Comparison of ENCODE assay signal across 8 mouse cellular contexts in the genomic region with DNA sequence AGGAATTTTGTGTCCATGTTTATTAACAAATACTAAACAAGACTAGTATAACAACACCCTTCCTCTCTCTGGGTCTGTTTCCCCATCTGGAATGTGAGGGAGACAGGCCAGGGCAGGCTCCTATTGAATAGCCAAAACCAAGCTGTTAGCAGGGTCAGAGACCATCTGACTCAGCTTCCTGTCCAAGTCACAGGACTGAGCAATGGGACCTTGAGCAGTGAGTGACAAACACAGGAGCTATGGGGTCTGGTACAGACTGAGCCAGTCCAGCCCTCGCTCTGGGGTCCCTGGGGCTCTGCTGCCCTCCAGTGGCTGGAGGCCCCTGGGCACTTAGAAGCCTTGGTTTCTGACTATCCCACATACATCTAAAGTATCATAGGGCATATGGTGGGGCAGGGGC.
DNase-seq lines count a peak whose midpoint lies in the region; ATAC-seq and TF ChIP-seq lines count a peak whose summit lies in the region.

No protein-coding gene starts in this region.

- no peak overlapping the region for H3K4me2 ChIP-seq in forebrain, embryonic 14.5 days (ENCODE audit: low read length)
- H3K4me2 ChIP-seq in neural tube, embryonic 15.5 days: no peak overlapping the region

- no peak overlapping the region for H3K4me3 ChIP-seq in forebrain, embryonic 14.5 days (ENCODE audit: low read depth, low read length)
- no peak overlapping the region for H3K4me3 ChIP-seq in lung, adult 2 months (replicated peaks; ENCODE audit: extremely low read depth, low read depth, low read length)
- H3K4me3 ChIP-seq in neural tube, embryonic 15.5 days (replicated peaks): no peak overlapping the region

- TF ChIP-seq POLR2A in lung, adult 2 months (IDR thresholded peaks at IDR 0.05; ENCODE audit: borderline replicate concordance, extremely low read depth, low read depth, low read length): no peak

- DNase-seq in c-Kit-positive CD71-negative TER-119-negative erythroid progenitor cells, embryonic 14.5 days (ENCODE audit: low read depth): peak; percentile 60
- DNase-seq in forebrain, embryonic 14.5 days (ENCODE audit: low spot score): peak; percentile 70
- DNase-seq in heart, postnatal 14 days: peak; percentile 88 to 91
- peak; percentile 40 to 80 for DNase-seq in layer of hippocampus, adult 18-20 months (ENCODE audit: low spot score in 2 of 2)
- peak; percentile 73 for DNase-seq in lung, adult 2 months
- DNase-seq in testis, postnatal 14 days (ENCODE audit: low spot score): peak; percentile 42

- TF ChIP-seq CTCF in lung, adult 2 months (IDR thresholded peaks at IDR 0.05; ENCODE audit: insufficient read depth, low read length): peak; percentile 83

- intact Hi-C loops in heart, postnatal 14 days (cut with DNase I): loop anchor here (1.0 to 10.0 kb wide), 5 partner anchors 140 to 508 kb away; partner anchors contain the start of gene Rcn2

- H3K9ac ChIP-seq in forebrain, embryonic 14.5 days (ENCODE audit: low read length): no peak overlapping the region
- H3K9ac ChIP-seq in neural tube, embryonic 15.5 days (replicated peaks): no peak overlapping the region

- H3K4me1 ChIP-seq in forebrain, embryonic 14.5 days (ENCODE audit: control insufficient read depth, insufficient read depth, low read length): peaks cover 8% of the 10 kb centered on the region; the same call in 1 of the 2 replicates
- peaks cover 3% of the 10 kb centered on the region; the same call in 1 of the 2 replicates for H3K4me1 ChIP-seq in lung, adult 2 months (ENCODE audit: control insufficient read depth, insufficient read depth, low read length)
- H3K4me1 ChIP-seq in neural tube, embryonic 15.5 days: peaks cover 32% of the 10 kb centered on the region

- H3K27me3 ChIP-seq in forebrain, embryonic 14.5 days (replicated peaks; ENCODE audit: control insufficient read depth, insufficient read depth, low read length): 0 out of 2 replicates have a peak, but pooled peaks cover 4% of the 10 kb centered on the region
- no peaks in the 10 kb centered on the region for H3K27me3 ChIP-seq in neural tube, embryonic 15.5 days (replicated peaks)

- no peaks in the 10 kb centered on the region for H3K9me3 ChIP-seq in forebrain, embryonic 14.5 days (replicated peaks; ENCODE audit: control insufficient read depth, low read length)
- no peaks in the 10 kb centered on the region for H3K9me3 ChIP-seq in neural tube, embryonic 15.5 days (replicated peaks)

- H3K27ac ChIP-seq in forebrain, embryonic 14.5 days (ENCODE audit: low read depth, low read length): no peak overlapping the region
- no peak overlapping the region for H3K27ac ChIP-seq in neural tube, embryonic 15.5 days (replicated peaks)

- peak; percentile 51 for ATAC-seq in CD4-positive, CD25-positive, alpha-beta regulatory T cell, adult 4 months
- ATAC-seq in forebrain, embryonic 14.5 days: peak; percentile 63
- peak; percentile 18; the same call in 1 of the 2 replicates for ATAC-seq in neural tube, embryonic 15.5 days (ENCODE audit: low FRiP score)

- no peaks in the 10 kb centered on the region for H3K36me3 ChIP-seq in forebrain, embryonic 14.5 days (ENCODE audit: control insufficient read depth, insufficient read depth, low read length)
- H3K36me3 ChIP-seq in neural tube, embryonic 15.5 days: no peaks in the 10 kb centered on the region

- WGBS in forebrain, embryonic 14.5 days: 5% methylated on average over 1 of the region's 1 CpGs
- WGBS in lung, adult 2 months: 7% methylated on average over 1 of the region's 1 CpGs
- 19% methylated on average over 1 of the region's 1 CpGs for WGBS in neural tube, embryonic 15.5 days
